Mouse (Mus musculus): ENCODE results near the gene Acaca. TPM values are rescaled to one million over a fixed set of nuclear protein-coding genes. Genes with fewer than 3 reads are reported as not detected.
A peak's percentile ranks its signal among the peaks of the same experiment; 100 is the strongest.

Gene Acaca
- polyA plus RNA-seq, 1 experiment = 5.0 TPM

DNA sequence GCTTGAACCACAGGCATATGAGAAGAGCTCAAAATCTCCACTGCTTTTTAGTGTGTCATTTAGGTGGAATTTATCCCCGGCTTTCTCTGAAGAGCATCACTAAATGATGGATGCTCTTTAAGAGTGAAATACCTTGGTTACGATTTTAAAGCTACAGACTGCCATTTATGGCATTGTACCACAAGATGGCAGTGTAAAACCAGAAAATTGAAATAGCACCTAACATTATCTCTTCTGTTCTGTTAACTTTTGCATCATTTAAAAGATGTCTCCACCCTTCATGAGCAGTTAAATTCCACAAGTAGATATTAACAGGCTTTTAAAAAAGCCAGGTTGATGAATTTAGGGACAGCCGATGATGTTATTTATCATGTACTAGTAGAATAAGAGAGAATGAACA is 135.0 kb downstream of the Acaca start:
- no peak overlapping the region for H3K4me3 ChIP-seq (ENCODE audit: insufficient read depth, low read length)
- no peak overlapping the region for H3K27ac ChIP-seq (ENCODE audit: insufficient read depth, low read depth, low read length)
- no peaks in the 10 kb centered on the region for H3K4me1 ChIP-seq (ENCODE audit: control insufficient read depth, insufficient read depth, low read length)
- TF ChIP-seq POLR2A (IDR thresholded peaks at IDR 0.05; ENCODE audit: borderline replicate concordance, low read depth, low read length) = no peak
- no peak for TF ChIP-seq CTCF (IDR thresholded peaks at IDR 0.05; ENCODE audit: low read depth, low read length)

DNA sequence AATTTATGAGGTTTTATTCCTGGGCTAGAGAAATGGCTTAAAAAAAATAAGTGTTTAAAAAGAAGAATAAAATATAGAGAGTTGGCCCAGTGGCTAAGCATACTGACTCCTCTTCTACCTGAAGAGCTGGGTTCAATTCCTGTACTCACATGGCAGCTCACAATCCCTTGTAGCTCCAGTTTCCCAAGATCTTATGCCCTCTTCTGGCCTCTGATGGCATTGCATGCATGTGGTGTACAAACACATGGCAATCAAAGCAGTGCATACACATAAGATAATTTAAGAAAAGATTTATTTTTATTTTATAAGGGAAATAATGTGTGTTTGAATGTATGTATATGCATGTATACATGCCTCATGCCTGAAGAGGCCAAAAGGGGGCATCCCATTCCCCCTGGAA is 138.6 kb downstream of the Acaca start:
- Histone ChIP-seq H3K27ac (ENCODE audit: insufficient read depth, low read depth, low read length) (no peak overlapping the region), H3K4me1 (ENCODE audit: control insufficient read depth, insufficient read depth, low read length) (no peaks in the 10 kb centered on the region), H3K4me3 (ENCODE audit: insufficient read depth, low read length) (no peak overlapping the region)
- TF ChIP-seq CTCF (IDR thresholded peaks at IDR 0.05; ENCODE audit: low read depth, low read length) (no peak), POLR2A (IDR thresholded peaks at IDR 0.05; ENCODE audit: borderline replicate concordance, low read depth, low read length) (no peak)

DNA sequence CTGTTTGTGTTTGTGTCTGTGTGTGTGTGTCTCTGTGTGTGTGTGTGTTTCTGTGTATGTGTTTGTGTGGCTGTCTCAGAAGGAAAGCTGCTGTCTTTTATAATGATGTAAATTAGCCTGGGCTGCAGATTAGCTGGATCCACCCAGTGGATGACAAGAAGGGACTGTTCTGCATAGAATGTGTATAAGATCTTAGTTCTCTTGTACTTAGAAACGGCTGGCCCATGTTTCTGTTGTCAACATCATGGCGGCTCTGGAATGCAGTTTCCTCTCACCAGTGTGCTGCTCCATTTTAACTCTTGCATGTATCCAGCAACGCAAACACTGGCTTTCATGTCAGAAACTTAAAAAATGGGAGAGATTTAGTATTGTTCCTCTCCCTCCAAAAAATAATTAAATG is 141.0 kb downstream of the Acaca start:
- H3K4me1 ChIP-seq (ENCODE audit: control insufficient read depth, insufficient read depth, low read length) = no peaks in the 10 kb centered on the region; the same call in 1 of the 2 replicates
- no peak overlapping the region for H3K4me3 ChIP-seq (ENCODE audit: insufficient read depth, low read length)
- TF ChIP-seq POLR2A (IDR thresholded peaks at IDR 0.05; ENCODE audit: borderline replicate concordance, low read depth, low read length) = no peak
- no peak for TF ChIP-seq CTCF (IDR thresholded peaks at IDR 0.05; ENCODE audit: low read depth, low read length)
- no peak overlapping the region for H3K27ac ChIP-seq (ENCODE audit: insufficient read depth, low read depth, low read length)

DNA sequence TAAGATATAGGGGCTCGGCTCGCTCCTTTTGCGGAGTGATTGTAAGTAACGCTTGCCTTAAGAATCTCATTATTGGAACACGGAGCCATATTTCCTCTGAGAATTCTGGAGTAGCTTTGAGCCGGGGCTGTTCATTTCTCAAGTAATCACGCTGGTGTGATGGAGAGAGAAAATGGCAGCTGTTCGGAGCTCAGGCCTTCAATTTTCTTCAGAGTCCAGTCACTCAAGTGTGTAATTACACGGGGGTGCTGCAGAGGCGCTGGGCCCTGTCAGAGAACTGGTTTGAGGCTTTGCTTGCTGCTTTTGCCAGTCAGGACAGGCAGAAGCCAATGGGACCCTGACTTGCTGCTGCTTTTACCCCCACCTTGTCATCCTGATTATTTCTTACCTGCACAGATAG is 142.5 kb downstream of the Acaca start:
- H3K4me1 ChIP-seq (ENCODE audit: control insufficient read depth, insufficient read depth, low read length) = no peaks in the 10 kb centered on the region; the same call in 1 of the 2 replicates
- TF ChIP-seq CTCF (IDR thresholded peaks at IDR 0.05; ENCODE audit: low read depth, low read length) (no peak), POLR2A (IDR thresholded peaks at IDR 0.05; ENCODE audit: borderline replicate concordance, low read depth, low read length) (no peak)
- no peak overlapping the region for H3K4me3 ChIP-seq (ENCODE audit: insufficient read depth, low read length)
- H3K27ac ChIP-seq (ENCODE audit: insufficient read depth, low read depth, low read length) = no peak overlapping the region

DNA sequence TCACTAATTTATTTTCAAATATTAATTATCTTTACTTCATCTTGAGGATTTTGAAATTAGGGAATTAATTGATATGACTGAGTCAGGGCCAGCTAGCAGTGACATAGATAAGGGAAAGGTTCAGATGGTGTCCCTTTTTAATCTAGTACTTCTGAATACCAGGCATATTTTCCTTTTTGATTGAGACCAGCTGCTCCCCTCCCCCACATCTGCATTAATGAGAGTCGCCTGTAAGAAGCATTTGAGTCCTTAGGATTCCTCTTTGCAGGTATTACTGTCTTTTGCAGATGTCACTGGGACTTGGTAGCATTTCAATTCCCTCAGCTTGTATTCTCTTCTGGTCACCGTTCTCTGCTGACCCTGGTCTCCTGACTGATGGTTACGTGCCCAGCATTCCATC is 143.1 kb downstream of the Acaca start:
- no peak for TF ChIP-seq POLR2A (IDR thresholded peaks at IDR 0.05; ENCODE audit: borderline replicate concordance, low read depth, low read length)
- no peak for TF ChIP-seq CTCF (IDR thresholded peaks at IDR 0.05; ENCODE audit: low read depth, low read length)
- Histone ChIP-seq H3K4me3 (ENCODE audit: insufficient read depth, low read length) (no peak overlapping the region), H3K4me1 (ENCODE audit: control insufficient read depth, insufficient read depth, low read length) (no peaks in the 10 kb centered on the region; the same call in 1 of the 2 replicates), H3K27ac (ENCODE audit: insufficient read depth, low read depth, low read length) (no peak overlapping the region)

DNA sequence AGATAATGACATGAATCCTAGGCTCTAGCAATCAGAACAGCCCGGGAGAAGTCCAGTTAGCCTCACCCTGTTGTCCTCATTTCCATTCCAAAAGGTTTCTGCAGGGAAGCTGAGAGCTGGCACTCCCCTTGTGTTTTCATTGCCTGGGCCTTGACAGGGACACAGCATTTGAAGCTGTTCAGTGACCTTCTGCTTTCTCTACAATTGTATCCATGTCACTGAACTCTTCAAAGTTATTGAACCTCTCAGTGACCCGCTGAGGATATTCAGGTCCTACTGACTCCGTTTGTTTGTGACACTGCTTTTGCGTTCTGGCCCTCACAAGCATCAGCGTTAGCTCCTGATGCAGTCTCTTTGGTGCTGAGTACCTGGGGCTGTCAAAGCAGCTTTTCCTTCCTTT is 147.5 kb downstream of the Acaca start:
- H3K4me1 ChIP-seq (ENCODE audit: control insufficient read depth, insufficient read depth, low read length) = no peaks in the 10 kb centered on the region; the same call in 1 of the 2 replicates
- no peak overlapping the region for H3K4me3 ChIP-seq (ENCODE audit: insufficient read depth, low read length)
- H3K27ac ChIP-seq (ENCODE audit: insufficient read depth, low read depth, low read length) = no peak overlapping the region
- no peak for TF ChIP-seq POLR2A (IDR thresholded peaks at IDR 0.05; ENCODE audit: borderline replicate concordance, low read depth, low read length)
- TF ChIP-seq CTCF (IDR thresholded peaks at IDR 0.05; ENCODE audit: low read depth, low read length) = no peak

DNA sequence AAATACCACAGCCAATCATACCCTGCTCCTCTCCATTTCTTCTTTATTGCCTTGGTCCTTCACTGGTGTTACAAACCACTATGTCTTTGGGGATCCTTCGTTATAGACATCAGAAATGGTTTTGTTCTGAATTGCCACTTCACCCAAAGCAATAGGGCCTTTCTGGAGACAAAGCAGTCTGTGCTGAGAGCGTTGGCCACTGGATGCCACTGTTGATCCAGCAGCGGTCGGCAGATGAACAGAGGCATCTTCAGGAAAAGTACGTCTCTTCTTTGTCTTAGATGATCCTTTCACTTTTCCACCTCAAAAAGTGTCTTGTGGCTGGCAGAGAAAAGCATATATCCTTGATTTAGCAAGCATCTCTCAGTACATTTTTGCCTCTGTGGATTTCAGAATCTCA is 151.8 kb downstream of the Acaca start:
- 0 out of 2 replicates have a peak, but pooled peaks cover 2% of the 10 kb centered on the region for H3K4me1 ChIP-seq (ENCODE audit: control insufficient read depth, insufficient read depth, low read length)
- H3K4me3 ChIP-seq (ENCODE audit: insufficient read depth, low read length) = no peak overlapping the region
- H3K27ac ChIP-seq (ENCODE audit: insufficient read depth, low read depth, low read length) = no peak overlapping the region
- TF ChIP-seq POLR2A (IDR thresholded peaks at IDR 0.05; ENCODE audit: borderline replicate concordance, low read depth, low read length) (no peak), CTCF (IDR thresholded peaks at IDR 0.05; ENCODE audit: low read depth, low read length) (no peak)

DNA sequence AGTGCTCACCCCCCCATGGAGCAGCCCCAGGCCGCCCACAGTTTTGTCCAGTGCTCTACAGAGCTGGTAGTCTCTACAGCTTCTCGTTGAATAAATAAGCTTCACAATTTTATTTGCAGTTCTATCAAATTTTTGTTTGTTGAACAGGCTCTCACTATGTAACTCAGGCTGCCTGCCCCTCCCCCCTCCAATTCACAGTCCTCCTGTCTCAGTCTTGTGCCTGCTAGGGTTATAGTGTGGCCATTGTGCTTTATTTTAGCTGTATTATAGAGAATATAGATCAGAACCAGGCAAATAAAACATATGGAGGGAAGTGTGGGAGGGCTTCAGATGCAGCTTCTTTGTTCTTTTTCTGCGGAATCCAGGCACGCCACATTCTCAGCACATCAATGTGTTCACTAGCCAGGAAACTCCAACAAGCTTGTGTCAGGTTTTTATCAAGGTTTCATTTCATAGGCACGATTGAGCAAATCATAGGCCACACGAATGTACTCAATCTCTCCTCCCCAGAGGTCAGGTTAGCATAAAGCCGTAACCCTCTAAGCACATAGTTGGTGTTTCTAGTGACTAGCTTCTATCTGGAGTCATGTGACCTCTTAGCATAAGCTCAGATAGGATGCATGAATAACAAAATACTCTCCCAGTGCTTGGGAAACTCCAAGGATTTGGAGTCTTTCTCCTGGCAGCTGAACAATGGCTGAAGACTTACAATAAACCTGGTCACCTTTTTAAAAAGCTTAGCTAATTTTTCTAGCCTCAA is 153.7 kb downstream of the Acaca start:
- Histone ChIP-seq H3K27ac (ENCODE audit: insufficient read depth, low read depth, low read length) (no peak overlapping the region), H3K4me1 (ENCODE audit: control insufficient read depth, insufficient read depth, low read length) (0 out of 2 replicates have a peak, but pooled peaks cover 2% of the 10 kb centered on the region), H3K4me3 (ENCODE audit: insufficient read depth, low read length) (no peak overlapping the region)
- TF ChIP-seq CTCF (IDR thresholded peaks at IDR 0.05; ENCODE audit: low read depth, low read length) (no peak), POLR2A (IDR thresholded peaks at IDR 0.05; ENCODE audit: borderline replicate concordance, low read depth, low read length) (no peak)

DNA sequence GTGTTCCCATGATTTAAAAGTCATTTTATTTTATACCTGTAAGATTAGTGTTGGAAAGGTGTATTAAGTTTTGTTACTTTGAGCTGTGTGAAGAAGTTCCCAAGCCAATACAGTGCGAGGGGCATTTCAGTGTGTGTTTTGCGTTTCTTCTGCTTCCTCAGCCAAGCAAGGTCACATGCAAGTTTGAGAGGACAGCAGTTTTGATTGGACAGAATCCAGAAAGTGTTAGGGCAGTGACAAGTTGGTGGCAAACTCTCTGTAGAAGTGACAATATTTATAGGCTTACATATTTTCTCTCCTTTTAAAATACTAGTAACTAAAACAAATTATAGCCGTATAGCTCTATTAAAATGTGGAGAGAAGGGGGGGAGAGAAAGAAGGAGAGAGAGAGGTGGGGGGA is 161.3 kb downstream of the Acaca start:
- H3K27ac ChIP-seq (ENCODE audit: insufficient read depth, low read depth, low read length) = peak overlapping the region; percentile 98
- TF ChIP-seq POLR2A (IDR thresholded peaks at IDR 0.05; ENCODE audit: borderline replicate concordance, low read depth, low read length) = no peak
- no peak for TF ChIP-seq CTCF (IDR thresholded peaks at IDR 0.05; ENCODE audit: low read depth, low read length)
- H3K4me1 ChIP-seq (ENCODE audit: control insufficient read depth, insufficient read depth, low read length) = peaks cover 20% of the 10 kb centered on the region
- no peak overlapping the region for H3K4me3 ChIP-seq (ENCODE audit: insufficient read depth, low read length)

DNA sequence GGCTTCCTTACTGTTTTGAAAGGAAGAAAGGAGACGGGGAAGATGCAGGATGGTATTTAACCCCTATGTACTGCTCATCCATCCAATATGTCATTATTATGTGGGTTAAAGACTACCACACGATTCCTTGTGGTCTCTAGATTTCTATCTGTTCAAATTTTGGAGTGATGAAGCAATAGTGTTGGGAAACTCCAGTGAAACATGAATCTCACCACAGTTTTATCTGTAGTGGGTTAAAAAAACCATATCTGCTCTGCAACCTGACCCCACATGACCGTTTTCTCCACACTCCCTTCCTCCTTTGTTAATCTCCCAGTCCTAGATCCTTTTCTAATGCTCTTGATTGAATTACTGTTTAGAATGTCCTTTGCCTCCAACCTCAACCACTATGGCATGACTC is 163.1 kb downstream of the Acaca start:
- Histone ChIP-seq H3K27ac (ENCODE audit: insufficient read depth, low read depth, low read length) (no peak overlapping the region), H3K4me3 (ENCODE audit: insufficient read depth, low read length) (no peak overlapping the region), H3K4me1 (ENCODE audit: control insufficient read depth, insufficient read depth, low read length) (peaks cover 20% of the 10 kb centered on the region)
- TF ChIP-seq CTCF (IDR thresholded peaks at IDR 0.05; ENCODE audit: low read depth, low read length) (no peak), POLR2A (IDR thresholded peaks at IDR 0.05; ENCODE audit: borderline replicate concordance, low read depth, low read length) (no peak)
